Comparison of ENCODE assay signal across 8 mouse cellular contexts in the genomic region with DNA sequence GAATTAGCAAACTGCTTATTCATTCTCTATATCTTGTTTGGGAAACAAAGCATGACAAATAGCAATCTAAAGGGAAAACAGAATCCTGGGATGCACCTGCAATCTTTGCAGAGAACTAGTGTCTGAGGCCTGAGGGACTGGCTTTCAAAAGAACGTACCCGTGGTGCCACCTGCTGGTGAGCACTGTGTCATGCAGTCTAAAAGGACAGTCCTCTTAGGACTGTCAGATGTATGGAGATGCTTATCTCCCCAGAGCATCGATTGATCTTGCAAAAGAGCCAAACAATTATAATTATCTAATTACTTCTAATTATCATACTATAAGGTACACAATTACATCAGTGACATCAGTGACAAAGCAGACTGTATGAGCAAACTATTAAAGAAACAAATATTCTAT. TPM values are rescaled to one million over a fixed set of nuclear protein-coding genes. Genes with fewer than 3 reads are reported as not detected.
DNase-seq lines count a peak whose midpoint lies in the region; ATAC-seq and TF ChIP-seq lines count a peak whose summit lies in the region.

No protein-coding gene starts in this region.

- H3K4me2 ChIP-seq in liver, embryonic 12.5 days = no peak overlapping the region
- no peak overlapping the region for H3K4me2 ChIP-seq in midbrain, postnatal 0 days (ENCODE audit: low read depth, low read length, poor library complexity, severe bottlenecking)

- H3K27me3 ChIP-seq in liver, embryonic 12.5 days (replicated peaks) = no peaks in the 10 kb centered on the region
- H3K27me3 ChIP-seq in midbrain, postnatal 0 days (ENCODE audit: insufficient read depth, low read length) = no peaks in the 10 kb centered on the region

- no peak overlapping the region for H3K27ac ChIP-seq in liver, embryonic 12.5 days
- H3K27ac ChIP-seq in midbrain, postnatal 0 days (ENCODE audit: low read depth, low read length) = no peak overlapping the region

- intact Hi-C loops in left cerebral cortex, postnatal 25 days (cut with DNase I) = loop anchor here (1.0 to 10.0 kb wide), 4 partner anchors 134 to 651 kb away; no protein-coding TSS in a partner anchor

- WGBS in liver, embryonic 12.5 days (ENCODE audit: insufficient replicate concordance) = 2% methylated on average over 3 of the region's 3 CpGs
- WGBS in midbrain, postnatal 0 days = 10% methylated on average over 3 of the region's 3 CpGs

- no peak overlapping the region for H3K9ac ChIP-seq in liver, embryonic 12.5 days
- H3K9ac ChIP-seq in midbrain, postnatal 0 days (replicated peaks; ENCODE audit: low read length, poor library complexity, severe bottlenecking) = no peak overlapping the region

- H3K4me1 ChIP-seq in liver, embryonic 12.5 days = no peaks in the 10 kb centered on the region
- no peaks in the 10 kb centered on the region for H3K4me1 ChIP-seq in midbrain, postnatal 0 days (ENCODE audit: insufficient read depth, low read length)

- H3K9me3 ChIP-seq in liver, embryonic 12.5 days (replicated peaks) = no peaks in the 10 kb centered on the region
- no peaks in the 10 kb centered on the region for H3K9me3 ChIP-seq in midbrain, postnatal 0 days (ENCODE audit: low read length)

- no peak for ATAC-seq in liver, embryonic 12.5 days
- ATAC-seq in midbrain, postnatal 0 days (ENCODE audit: low FRiP score) = peak; percentile 87

- no peak overlapping the region for H3K4me3 ChIP-seq in liver, embryonic 12.5 days
- H3K4me3 ChIP-seq in midbrain, postnatal 0 days (ENCODE audit: low read depth, low read length) = no peak overlapping the region

- peak; percentile 99 for TF ChIP-seq CTCF in midbrain, postnatal 0 days (IDR thresholded peaks at IDR 0.05)

- peak; percentile 66 for DNase-seq in liver
- DNase-seq in cerebellum, adult 9-11 months = peak; percentile 44
- DNase-seq in frontal cortex, postnatal 10 days (ENCODE audit: low spot score in 2 of 2) = peak; percentile 24 to 68
- DNase-seq in kidney, adult 11 months = peak; percentile 22
- DNase-seq in left cerebral cortex, postnatal 25 days (ENCODE audit: low spot score in 2 of 2) = peak; percentile 64 to 85
- peak; percentile 82 for DNase-seq in midbrain, postnatal 0 days (ENCODE audit: low spot score)
- peak; percentile 34 to 77 for DNase-seq in spleen, postnatal 10 days (ENCODE audit: low spot score in 2 of 2)

- H3K36me3 ChIP-seq in liver, embryonic 12.5 days = no peaks in the 10 kb centered on the region
- no peaks in the 10 kb centered on the region for H3K36me3 ChIP-seq in midbrain, postnatal 0 days (ENCODE audit: insufficient read depth, low read length)

RNA-seq across cellular contexts. Expression of a gene that starts 25.4 kb away (rescaled TPM):
- 1.4 and 1.5 TPM in 2 replicates for polyA plus RNA-seq in liver, embryonic 12.5 days (2016; fragmentation: Nextera tagmentation; extraction: Ambion mirVana)
- total RNA-seq in left cerebral cortex, postnatal 25 days (2021) = 1 to 10 TPM in 1 of 2 experiments, under 1 TPM in 1; 0.69 to 1.3 TPM
- 3.1 and 3.5 TPM in 2 replicates for total RNA-seq in midbrain, postnatal 0 days (2014; rRNA removed)
- 10.6 and 10.7 TPM in 2 replicates for polyA plus RNA-seq in midbrain, postnatal 0 days (2015; fragmentation: Nextera tagmentation; extraction: Ambion mirVana)

Comparison
In these comparisons a context has a peak if more than half of its experiments do, and no peak if none do; other contexts are left out.
1. DNase-seq: peak in every context shown above with its lines; median percentile 82 in midbrain, postnatal 0 days; 74 in left cerebral cortex, postnatal 25 days; 66 in liver; 56 in spleen, postnatal 10 days; 46 in frontal cortex, postnatal 10 days; 44 in cerebellum, adult 9-11 months; 22 in kidney, adult 11 months.